Mouse (Mus musculus): ENCODE results near the gene 1700102P08Rik.

DNA sequence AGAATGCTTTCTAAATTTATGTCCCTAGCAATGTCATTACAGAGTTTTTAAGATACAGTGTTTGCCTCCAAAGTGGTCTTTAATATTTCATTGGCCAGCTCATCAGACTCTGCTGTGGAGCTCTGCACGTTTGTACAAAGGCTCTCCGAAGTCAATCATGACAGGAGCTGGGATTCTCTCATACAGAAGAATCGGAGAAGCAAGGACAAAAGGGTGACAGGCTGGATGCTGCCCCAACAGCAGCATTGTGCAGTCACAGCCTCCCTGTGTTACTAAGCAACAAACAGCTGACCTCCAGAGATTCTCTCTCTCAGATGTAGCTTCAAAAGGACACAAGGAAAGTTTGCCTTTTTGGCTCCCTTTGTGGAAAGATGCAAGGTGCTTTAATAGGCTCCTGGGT lies 43.6 kb downstream of the 1700102P08Rik start, which contains the start of gene BC048562:
- TF ChIP-seq POLR2A (IDR thresholded peaks at IDR 0.05; ENCODE audit: control insufficient read depth, extremely low read depth, insufficient read depth, low read length, poor library complexity) (no peak), CTCF (IDR thresholded peaks at IDR 0.05; ENCODE audit: borderline replicate concordance, control insufficient read depth, extremely low read depth, insufficient read depth, low read length, poor library complexity) (no peak)
